In genomic region chr10:38347029-38347428, GRCm38 (mm10) we compare ENCODE assay signal across 8 mouse cellular contexts.
A peak's percentile ranks its signal among the peaks of the same experiment; 100 is the strongest.
DNase-seq lines count a peak whose midpoint lies in the region; ATAC-seq and TF ChIP-seq lines count a peak whose summit lies in the region.
"Not testable (repeated sequence)": the region's sequence is repeated elsewhere in the genome, so short reads cannot be mapped to it uniquely, and the experiment has no call there.

No protein-coding gene starts in this region.

- not testable (repeated sequence) for H3K9ac ChIP-seq in heart, embryonic 13.5 days; heart, postnatal 0 days (replicated peaks; ENCODE audit: low read depth, low read length); intestine, postnatal 0 days (ENCODE audit: low read depth, low read length); liver, adult 2 months (ENCODE audit: low read depth, low read length); stomach, postnatal 0 days (ENCODE audit: low read length)

- H3K79me2 ChIP-seq in liver, adult 2 months (ENCODE audit: control insufficient read depth, insufficient read depth, low read length): not testable (repeated sequence)

- not testable (repeated sequence) for H3K36me3 ChIP-seq in heart, embryonic 13.5 days; heart, postnatal 0 days (replicated peaks; ENCODE audit: control insufficient read depth, insufficient read depth, low read length); intestine, postnatal 0 days (ENCODE audit: control insufficient read depth, insufficient read depth); liver, adult 2 months (ENCODE audit: control insufficient read depth, insufficient read depth, low read length); stomach, postnatal 0 days (ENCODE audit: control insufficient read depth, insufficient read depth, low read length)

- peak; percentile 4 to 9 for DNase-seq in cerebellum, postnatal 14 days
- not testable (repeated sequence) for DNase-seq in heart, postnatal 0 days (ENCODE audit: low spot score)
- DNase-seq in kidney, adult 8-10 months: peak; percentile 72 to 77
- DNase-seq in kidney, postnatal 25 days: peak; percentile 53 to 75
- DNase-seq in liver, adult 2 months (ENCODE audit: extremely low read depth, low read depth, low spot score): peak; percentile 72
- peak; percentile 15 for DNase-seq in stomach, postnatal 0 days (ENCODE audit: low spot score)

- ATAC-seq in heart, embryonic 13.5 days (ENCODE audit: extremely low read depth, insufficient number of reproducible peaks, low FRiP score, low TSS enrichment); heart, postnatal 0 days (ENCODE audit: insufficient read depth, low read depth); intestine, postnatal 0 days; stomach, postnatal 0 days (ENCODE audit: low FRiP score, low TSS enrichment): not testable (repeated sequence)

- not testable (repeated sequence) for H3K9me3 ChIP-seq in heart, embryonic 13.5 days; heart, postnatal 0 days (replicated peaks; ENCODE audit: control insufficient read depth, low read length); intestine, postnatal 0 days (ENCODE audit: control insufficient read depth); stomach, postnatal 0 days (ENCODE audit: control insufficient read depth, low read length)

- not testable (repeated sequence) for H3K27ac ChIP-seq in heart, embryonic 13.5 days (replicated peaks); heart, postnatal 0 days (ENCODE audit: low read depth); intestine, postnatal 0 days (ENCODE audit: low read depth, low read length); liver, adult 2 months (replicated peaks; ENCODE audit: insufficient read depth, low read depth, low read length); stomach, postnatal 0 days (replicated peaks)

- H3K4me3 ChIP-seq in heart, embryonic 13.5 days; heart, postnatal 0 days (ENCODE audit: low read depth, low read length); intestine, postnatal 0 days (ENCODE audit: low read depth, low read length); liver, adult 2 months (ENCODE audit: insufficient read depth, low read depth, low read length); stomach, postnatal 0 days (ENCODE audit: low read depth, low read length): not testable (repeated sequence)

- 45% methylated on average over 8 of the region's 8 CpGs for WGBS in heart, embryonic 13.5 days
- WGBS in heart, postnatal 0 days: 32% methylated on average over 8 of the region's 8 CpGs
- WGBS in intestine, postnatal 0 days: 38% methylated on average over 8 of the region's 8 CpGs
- WGBS in liver, adult 2 months: 16% methylated on average over 8 of the region's 8 CpGs
- WGBS in stomach, postnatal 0 days: 43% methylated on average over 8 of the region's 8 CpGs

- H3K4me2 ChIP-seq in heart, embryonic 13.5 days: peak overlapping the region; percentile 28
- H3K4me2 ChIP-seq in heart, postnatal 0 days (ENCODE audit: low read depth, low read length): 0 out of 2 replicates have a peak overlapping the region, but pooled peaks have one; percentile 36
- H3K4me2 ChIP-seq in intestine, postnatal 0 days (replicated peaks; ENCODE audit: low read depth): 0 out of 2 replicates have a peak overlapping the region, but pooled peaks have one; percentile 22
- H3K4me2 ChIP-seq in stomach, postnatal 0 days (replicated peaks; ENCODE audit: low read depth): not testable (repeated sequence)

- not testable (repeated sequence) for TF ChIP-seq EP300 in heart, postnatal 0 days (IDR thresholded peaks at IDR 0.05; ENCODE audit: low read depth); stomach, postnatal 0 days (optimal IDR thresholded peaks at IDR 0.05)

- TF ChIP-seq POLR2A in liver, adult 2 months (IDR thresholded peaks at IDR 0.05; ENCODE audit: extremely low read depth, insufficient read depth, low read length): not testable (repeated sequence)

- not testable (repeated sequence) for H3K27me3 ChIP-seq in heart, embryonic 13.5 days (replicated peaks); heart, postnatal 0 days (ENCODE audit: control insufficient read depth, insufficient read depth, low read length); intestine, postnatal 0 days (replicated peaks; ENCODE audit: control insufficient read depth, insufficient read depth, low read length); liver, adult 2 months (ENCODE audit: control insufficient read depth, insufficient read depth, low read length); stomach, postnatal 0 days (ENCODE audit: control insufficient read depth, insufficient read depth, low read length)

- not testable (repeated sequence) for TF ChIP-seq CTCF in heart, postnatal 0 days (IDR thresholded peaks at IDR 0.05; ENCODE audit: low read depth); intestine, postnatal 0 days (IDR thresholded peaks at IDR 0.05; ENCODE audit: low read depth); liver, adult 2 months (IDR thresholded peaks at IDR 0.05; ENCODE audit: low read depth, low read length); stomach, postnatal 0 days (IDR thresholded peaks at IDR 0.05; ENCODE audit: low read depth)

- H3K4me1 ChIP-seq in heart, embryonic 13.5 days; heart, postnatal 0 days (ENCODE audit: control insufficient read depth, insufficient read depth); intestine, postnatal 0 days (replicated peaks; ENCODE audit: control insufficient read depth, insufficient read depth, low read length); liver, adult 2 months (ENCODE audit: control insufficient read depth, insufficient read depth, low read length); stomach, postnatal 0 days (replicated peaks; ENCODE audit: control insufficient read depth, insufficient read depth): not testable (repeated sequence)
